Mouse (Mus musculus) heart, adult 2 months (tissue): ENCODE measurements around the gene Sept6. TPM values are rescaled to one million over a fixed set of nuclear protein-coding genes. Genes with fewer than 3 reads are reported as not detected.
A peak's percentile ranks its signal among the peaks of the same experiment; 100 is the strongest.
"Not testable (repeated sequence)": the region's sequence is repeated elsewhere in the genome, so short reads cannot be mapped to it uniquely, and the experiment has no call there.

Experiments
- DNase-seq, 2 experiments: peaks; one replicate each; pipeline ENCODE4 v3.0.0; 2021
- H3K27ac ChIP-seq: fragments of 200-600 bp; 2 replicates; pipeline ENCODE4 v1.8.1; 2022
- H3K27me3 ChIP-seq: fragments of 200-500 bp; 2 replicates; pipeline ENCODE4 v1.6.1; 2012; ENCODE audit warnings: mild to moderate bottlenecking, low read length, inconsistent platforms, mixed read lengths; ENCODE audit not compliant: control insufficient read depth, insufficient read depth
- H3K36me3 ChIP-seq: fragments of 200-500 bp; 2 replicates; pipeline ENCODE4 v1.6.1; 2012; ENCODE audit warnings: low read length, inconsistent platforms; ENCODE audit not compliant: control insufficient read depth, insufficient read depth
- H3K4me1 ChIP-seq: fragments of 200-500 bp; 2 replicates; pipeline ENCODE4 v1.6.1; 2011; ENCODE audit warnings: low read length; ENCODE audit not compliant: control insufficient read depth, insufficient read depth
- H3K4me3 ChIP-seq: fragments of 200-600 bp; 2 replicates; pipeline ENCODE4 v1.8.1; 2022
- H3K79me2 ChIP-seq: fragments of 200-500 bp; replicated peaks from 2 replicates; pipeline ENCODE4 v1.6.1; 2012; ENCODE audit warnings: mild to moderate bottlenecking, inconsistent platforms, low read length, moderate library complexity, mixed read lengths; ENCODE audit not compliant: control insufficient read depth, insufficient read depth
- H3K9ac ChIP-seq: fragments of 200-500 bp; 2 replicates; pipeline ENCODE4 v1.6.1; 2012; ENCODE audit warnings: low read depth, mild to moderate bottlenecking, control low read depth, inconsistent platforms, low read length, mixed read lengths
- CTCF ChIP-seq: fragments of 200-600 bp; IDR thresholded peaks from 2 replicates; pipeline ENCODE4 v1.8.1; 2022; ENCODE audit warnings: antibody characterized with exemption, mild to moderate bottlenecking, moderate library complexity
- EP300 ChIP-seq: fragments of 200-500 bp; IDR thresholded peaks from 2 replicates; pipeline ENCODE4 v1.6.1; 2011; ENCODE audit warnings: low read depth, low read length, control low read depth; ENCODE audit not compliant: insufficient read depth
- POLR2A ChIP-seq: fragments of 200-500 bp; IDR thresholded peaks from 2 replicates; pipeline ENCODE4 v1.6.1; 2011; ENCODE audit warnings: mild to moderate bottlenecking, low read depth, low read length, control low read depth; ENCODE audit not compliant: insufficient read depth
- WGBS: fragments of 180-500 bp; shearing (Covaris S2); methylation state at CpG from one replicate; pipeline ENCODE4 v1.1.7; 2018; 5-methylcytosine and 5-hydroxymethylcytosine counted together
- intact Hi-C: fragments of 180-260 bp; cut with DNase I; formaldehyde crosslinking; loops from one replicate; pipeline ENCODE4 v1.15.1; 2025
- polyA plus RNA-seq: library from polyadenylated mRNA; depleted of rRNA; stranded (reverse); fragments of >200 nt; gene quantifications from 2 replicates; pipeline ENCODE4 v1.2.3, GENCODE M21; 2012
- total RNA-seq, 2 experiments: library from RNA; stranded (reverse); gene quantifications; 2 replicates each; pipeline ENCODE4 v1.2.3; 2021

Sept6 gene
- total and polyA plus RNA-seq, 3 experiments = 3.8 to 6.9 (median 5.5) TPM

DNA sequence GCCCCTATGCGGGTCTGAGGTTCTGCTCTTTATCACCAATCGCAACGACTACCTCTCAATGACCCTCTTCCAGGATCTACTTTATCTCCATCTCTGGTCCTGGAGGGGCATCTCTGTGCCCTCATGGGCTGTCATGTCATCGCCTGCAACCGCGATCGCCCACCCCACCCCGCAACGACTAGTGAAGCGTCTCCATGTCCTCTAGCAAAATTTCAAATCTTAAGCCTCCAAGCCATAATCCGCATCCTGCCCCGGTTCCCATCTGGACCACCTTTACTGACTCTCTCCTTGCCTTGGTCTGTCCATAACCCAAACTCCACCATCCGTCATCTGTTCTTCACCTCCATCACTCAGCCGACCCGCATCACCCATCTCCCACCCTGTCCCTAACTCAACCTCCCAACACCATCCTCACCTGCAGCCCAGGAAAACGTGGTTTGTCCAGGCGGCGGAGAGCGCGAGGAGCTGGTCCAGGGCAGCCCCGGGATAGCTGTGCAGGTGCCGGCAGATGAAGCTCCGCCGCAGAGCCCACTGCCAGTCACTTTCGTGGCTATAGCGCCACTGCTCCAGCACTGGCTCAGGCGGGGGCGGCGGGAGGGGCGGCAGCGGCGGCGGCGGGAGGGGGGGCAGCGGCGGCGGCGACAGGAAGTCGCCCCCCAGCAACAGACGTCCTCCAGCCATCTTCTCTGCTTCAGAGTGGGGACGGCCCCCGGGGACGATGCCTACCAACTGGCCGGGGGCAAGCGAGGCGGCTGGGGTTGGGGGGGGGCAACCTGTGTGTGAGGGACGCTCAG is 89.1 kb downstream of the Sept6 start, which contains the start of gene Nkrf:
TSS of gene Nkrf (minus strand) at position 579 of the 794 bp plus-strand sequence.
- intact Hi-C loops = loop anchor here (2.0 to 10.0 kb wide), 3 partner anchors 40 to 138 kb away; no protein-coding TSS in a partner anchor
- H3K27me3 ChIP-seq = no peaks in the 10 kb centered on the region
- peak; percentile 25 to 33 for DNase-seq
- WGBS = 19% methylated on average over 47 of the region's 47 CpGs
- H3K9ac ChIP-seq = peak within 1 kb of the TSS; percentile 81
- no peaks in the 10 kb centered on the region for H3K4me1 ChIP-seq
- H3K4me3 ChIP-seq = peak within 1 kb of the TSS; percentile 53
- H3K27ac ChIP-seq = peak within 1 kb of the TSS; percentile 89
- H3K36me3 ChIP-seq = no peaks in the 10 kb centered on the region
- no peak for TF ChIP-seq EP300
- no peak for TF ChIP-seq POLR2A
- no peak for TF ChIP-seq CTCF
- no peaks in the 10 kb centered on the region for H3K79me2 ChIP-seq

DNA sequence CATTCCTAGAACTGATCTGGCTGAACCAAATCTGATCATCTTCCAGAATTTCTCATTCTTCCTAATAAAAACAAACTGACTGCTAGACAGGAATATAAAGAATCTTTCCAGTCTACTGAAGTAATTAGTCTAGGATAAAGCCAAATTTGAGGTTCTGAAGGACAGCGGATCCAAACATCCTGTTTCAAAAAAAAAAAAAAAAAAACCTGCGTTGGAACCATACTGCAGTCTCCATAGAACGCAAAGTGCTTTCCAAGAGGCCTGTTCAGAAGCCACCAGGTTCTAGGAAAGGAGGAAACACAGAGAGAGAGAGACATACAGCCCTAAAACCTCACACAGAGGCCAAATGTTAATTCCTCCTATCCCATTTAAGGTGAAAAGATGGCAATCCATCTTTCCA is 89.9 kb downstream of the Sept6 start:
- no peak overlapping the region for H3K27ac ChIP-seq
- H3K4me3 ChIP-seq = no peak overlapping the region
- no peak overlapping the region for H3K9ac ChIP-seq
- H3K36me3 ChIP-seq = no peaks in the 10 kb centered on the region
- TF ChIP-seq POLR2A (no peak), CTCF (no peak), EP300 (no peak)
- intact Hi-C loops = loop anchor here (2.0 to 10.0 kb wide), 3 partner anchors 39 to 137 kb away; no protein-coding TSS in a partner anchor
- H3K4me1 ChIP-seq = no peaks in the 10 kb centered on the region
- no peaks in the 10 kb centered on the region for H3K27me3 ChIP-seq
- no peaks in the 10 kb centered on the region for H3K79me2 ChIP-seq
- 26% methylated on average over 3 of the region's 3 CpGs for whole genome bisulfite sequencing
- no peak for DNase-seq

DNA sequence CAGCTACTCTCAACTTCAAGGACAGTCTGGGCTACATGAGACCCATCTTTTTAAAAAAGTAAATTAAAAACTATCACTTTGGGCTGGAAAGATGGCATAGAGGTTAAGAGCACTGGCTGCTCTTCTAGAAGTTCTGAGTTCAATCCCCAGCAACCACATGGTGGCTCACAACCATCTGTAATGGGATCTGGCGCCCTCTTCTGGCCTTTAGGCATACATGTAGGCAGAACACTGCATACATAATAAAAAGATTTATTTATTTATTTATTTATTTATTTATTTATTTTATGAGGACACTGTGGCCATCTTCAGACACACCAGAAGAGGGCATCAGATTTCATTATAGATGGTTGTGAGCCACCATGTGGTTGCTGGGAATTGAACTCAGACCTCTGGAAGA is 92.7 kb downstream of the Sept6 start:
- H3K27me3 ChIP-seq, H3K4me3 ChIP-seq, H3K4me1 ChIP-seq, DNase-seq, H3K36me3 ChIP-seq, H3K79me2 ChIP-seq, H3K27ac ChIP-seq, H3K9ac ChIP-seq, intact Hi-C loops: not testable (repeated sequence)
- 53% methylated on average over 1 of the region's 1 CpGs for WGBS
- peak; percentile 66 for TF ChIP-seq CTCF

DNA sequence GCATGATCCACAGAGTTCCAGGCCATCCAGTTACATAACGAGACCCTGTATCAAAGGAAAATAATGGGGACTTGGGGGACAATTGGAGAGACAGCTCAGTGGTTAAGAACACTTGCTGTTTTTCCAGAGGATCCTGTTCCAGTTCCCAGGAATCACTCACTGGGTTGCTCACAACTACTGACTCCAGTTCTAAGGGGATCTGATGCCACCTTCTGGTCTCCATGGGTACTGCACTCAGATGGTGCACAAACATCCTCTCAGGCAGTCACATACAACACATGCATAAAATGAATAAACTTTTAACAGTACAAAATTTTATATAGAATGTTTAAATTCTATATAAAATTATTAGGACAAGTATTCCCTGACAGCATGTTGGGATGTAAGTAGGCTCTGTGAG is 106.9 kb downstream of the Sept6 start:
- H3K4me1 ChIP-seq = no peaks in the 10 kb centered on the region
- 91% methylated on average over 1 of the region's 1 CpGs for WGBS
- no peaks in the 10 kb centered on the region for H3K36me3 ChIP-seq
- TF ChIP-seq POLR2A = no peak
- peak; percentile 55 for TF ChIP-seq CTCF
- no peak for TF ChIP-seq EP300
- no peak overlapping the region for H3K4me3 ChIP-seq
- intact Hi-C loops = no loop called here
- no peaks in the 10 kb centered on the region for H3K27me3 ChIP-seq
- H3K79me2 ChIP-seq = no peaks in the 10 kb centered on the region
- DNase-seq = no peak
- no peak overlapping the region for H3K27ac ChIP-seq
- H3K9ac ChIP-seq = no peak overlapping the region

DNA sequence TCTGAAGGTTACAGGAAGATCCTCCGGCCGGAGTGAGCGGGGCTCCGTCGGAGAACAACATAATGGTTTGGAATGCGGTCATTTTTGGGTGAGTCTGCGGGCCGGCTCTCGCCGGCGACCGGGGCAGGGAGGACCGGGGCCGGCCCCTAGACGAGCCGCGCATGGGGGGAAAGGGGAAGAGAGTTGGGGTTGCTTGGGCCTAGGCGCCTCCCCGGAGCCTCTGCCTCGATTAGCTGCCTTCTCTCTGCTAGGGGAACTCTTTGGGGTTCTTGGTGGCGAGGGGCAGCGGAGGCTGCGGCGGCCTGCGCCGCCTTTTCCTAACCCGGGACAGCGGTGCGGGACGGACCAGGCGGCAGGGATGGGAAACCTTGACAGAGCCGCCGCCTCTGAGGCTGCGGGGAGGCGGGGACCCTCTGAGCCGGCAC is 116.9 kb downstream of the Sept6 start:
- Histone ChIP-seq H3K9ac (peak overlapping the region; percentile 84), H3K4me1 (peaks cover 2% of the 10 kb centered on the region; the same call in 1 of the 2 replicates), H3K27ac (peak overlapping the region; percentile 81), H3K36me3 (no peaks in the 10 kb centered on the region), H3K4me3 (peak overlapping the region; percentile 78), H3K79me2 (no peaks in the 10 kb centered on the region), H3K27me3 (no peaks in the 10 kb centered on the region)
- TF ChIP-seq POLR2A (no peak), CTCF (no peak), EP300 (no peak)
- intact Hi-C loops = loop anchor here (5.0 kb wide), 1 partner anchor 33 kb away; no protein-coding TSS in a partner anchor
- DNase-seq = no peak
- WGBS = 10% methylated on average over 36 of the region's 36 CpGs

DNA sequence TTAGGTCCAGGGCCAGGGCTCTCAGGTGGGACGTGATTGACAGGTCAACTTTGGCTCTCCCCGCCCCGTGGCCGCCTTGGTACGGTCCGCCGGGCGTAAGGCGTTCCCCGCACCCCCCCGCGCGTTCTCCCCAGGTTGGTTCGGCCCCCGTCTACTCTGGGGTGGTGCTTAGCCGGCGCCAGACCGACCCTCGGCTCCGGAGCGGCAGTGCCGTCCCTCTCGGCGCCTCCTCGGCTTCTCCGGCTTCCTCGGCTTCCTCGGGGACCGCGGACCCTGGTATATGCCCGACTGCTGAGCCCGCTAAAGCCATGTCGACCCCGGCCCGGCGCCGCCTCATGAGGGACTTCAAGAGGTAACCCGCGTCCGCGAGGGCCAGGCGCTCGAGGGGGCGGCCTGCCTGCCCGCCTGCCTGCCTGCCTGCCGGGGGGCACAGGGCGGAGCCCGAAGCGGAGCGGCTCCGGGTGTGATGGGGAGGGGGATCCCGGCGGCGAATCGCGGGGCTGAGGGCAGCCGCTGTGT is 117.4 kb downstream of the Sept6 start:
- Histone ChIP-seq H3K4me1 (peaks cover 2% of the 10 kb centered on the region; the same call in 1 of the 2 replicates), H3K27ac (peak overlapping the region; percentile 81), H3K9ac (peak overlapping the region; percentile 84), H3K27me3 (no peaks in the 10 kb centered on the region), H3K4me3 (peak overlapping the region; percentile 78), H3K36me3 (no peaks in the 10 kb centered on the region), H3K79me2 (no peaks in the 10 kb centered on the region)
- WGBS = 19% methylated on average over 51 of the region's 57 CpGs
- TF ChIP-seq EP300 (no peak), POLR2A (peak; percentile 85), CTCF (no peak)
- peak; percentile 90 for DNase-seq
- intact Hi-C loops = loop anchor here (5.0 kb wide), 1 partner anchor 33 kb away; no protein-coding TSS in a partner anchor
